Mouse (Mus musculus) common myeloid progenitor, adult 5-6 weeks (primary cell): ENCODE results near the gene Gm21764. TPM values are rescaled to one million over a fixed set of nuclear protein-coding genes. Genes with fewer than 3 reads are reported as not detected.
"Not testable (repeated sequence)": the region's sequence is repeated elsewhere in the genome, so short reads cannot be mapped to it uniquely, and the experiment has no call there.

Experiments
- ATAC-seq: replicated peaks from 2 replicates; pipeline ENCODE4 v1.8.0; 2016; ENCODE audit warnings: low read depth, mild to moderate bottlenecking, moderate TSS enrichment, inconsistent platforms; ENCODE audit not compliant: poor library complexity, severe bottlenecking
- total RNA-seq: library from RNA; stranded (forward); fragments of 200-1000, 187-1606 nt; gene quantifications from 2 replicates; pipeline ENCODE4 v1.2.3, GENCODE M21; 2017

The Gm21764 gene
- not detected in 2 replicates for total RNA-seq

DNA sequence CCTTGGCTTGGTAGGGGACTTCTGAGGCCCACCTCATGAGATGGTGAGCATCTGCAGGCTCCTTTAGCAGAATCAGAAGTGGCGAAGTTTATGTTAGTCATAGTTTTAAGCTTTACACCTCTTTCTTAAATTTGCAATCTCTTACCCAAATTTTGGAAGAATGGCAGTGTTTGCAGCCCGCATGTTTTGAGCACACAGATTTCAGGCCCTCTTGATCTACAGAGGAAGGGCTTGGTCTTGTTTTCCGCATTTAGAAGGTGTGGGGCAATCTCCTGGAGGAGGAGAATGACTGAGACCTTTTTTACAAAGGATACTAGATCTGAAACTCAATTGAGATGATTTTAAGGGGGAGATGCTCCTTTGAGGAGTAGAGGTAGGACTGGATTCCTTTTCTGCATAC is at the start of gene Gm21764:
TSS of gene Gm21764 (minus strand) at position 101 of the 400 bp plus-strand sequence.
- not testable (repeated sequence) for ATAC-seq

DNA sequence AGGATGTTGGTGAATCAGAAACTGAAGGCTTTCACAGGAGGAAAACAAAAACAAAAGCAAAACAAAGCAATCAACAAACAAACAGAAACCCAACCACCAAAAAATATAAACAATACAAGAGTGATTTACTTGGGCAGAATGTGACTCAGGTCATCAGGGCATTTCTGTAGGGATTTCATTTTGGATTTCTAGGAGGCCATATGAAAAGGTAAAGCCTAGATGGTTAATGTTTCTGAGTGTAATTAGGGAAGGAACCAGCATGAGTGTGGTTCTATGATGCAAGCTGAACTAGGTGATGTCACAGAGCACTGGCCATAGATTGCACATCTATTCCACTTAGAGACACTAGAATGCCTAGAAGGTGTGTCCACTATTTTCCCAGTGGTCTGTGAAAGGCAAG is 27.2 kb upstream of the Gm21764 start, which contains the start of gene Ssty1:
TSS of gene Ssty1 (plus strand) at position 301 of the 400 bp plus-strand sequence.
- ATAC-seq, result not testable (repeated sequence)

Other genes with a start within 250 kb of the Gm21764 start
- not detected in 2 replicates for gene Gm21904, start 215.5 kb downstream of the Gm21764 start, total RNA-seq
- not detected in 2 replicates for gene Gm20772, start 187.1 kb downstream of the Gm21764 start, total RNA-seq
- gene Gm20831, start 187.1 kb downstream of the Gm21764 start, total RNA-seq, result not detected in 2 replicates
- not detected in 2 replicates for gene Srsy, start 124.5 kb downstream of the Gm21764 start, total RNA-seq
- gene Ssty1, start 27.3 kb upstream of the Gm21764 start, total RNA-seq, result not detected in 2 replicates